ENCODE assay signal across 8 mouse cellular contexts in the genomic region with DNA sequence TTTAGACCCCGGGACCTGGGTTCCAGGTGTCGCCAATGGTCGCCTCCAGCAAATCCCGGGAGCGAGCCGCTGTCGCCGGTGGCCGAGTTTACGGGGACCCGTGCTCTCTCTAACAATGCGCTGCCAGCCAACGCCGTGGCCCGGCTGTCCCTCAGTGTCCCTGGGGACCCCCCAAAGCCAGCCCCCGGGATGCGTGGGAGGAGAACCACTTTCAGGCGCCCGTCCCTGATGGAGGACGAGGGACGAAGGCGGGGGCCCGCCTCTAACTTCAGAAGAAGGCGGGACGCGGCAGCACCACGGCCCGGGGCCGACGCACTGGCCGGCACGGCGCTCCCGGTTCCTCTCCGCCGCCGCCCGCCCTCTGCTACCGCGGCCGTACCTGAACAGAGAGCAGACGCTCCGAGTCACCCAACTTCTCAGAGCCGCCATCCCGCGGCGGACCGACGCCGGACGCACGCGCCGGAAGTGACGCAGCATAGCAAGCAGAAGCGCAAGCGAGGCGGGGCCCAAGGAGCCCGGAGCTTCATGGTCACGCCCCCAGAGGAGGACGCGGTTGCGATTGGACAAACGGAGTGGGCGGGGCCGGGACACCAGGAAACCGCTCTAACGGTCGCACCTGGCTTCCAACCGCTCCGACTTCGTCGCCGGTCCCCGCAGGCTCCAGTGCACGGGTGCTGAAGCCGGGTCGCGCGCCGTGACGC. TPM values are rescaled to one million over a fixed set of nuclear protein-coding genes. Genes with fewer than 3 reads are reported as not detected.
DNase-seq lines count a peak whose midpoint lies in the region; ATAC-seq and TF ChIP-seq lines count a peak whose summit lies in the region.

Diablo (minus strand) TSS at position 485 of the 701 bp plus-strand sequence.

- peak; percentile 98 for DNase-seq in 3T3-L1 (ENCODE audit: low read depth, low spot score)
- peak; percentile 95 to 98 for DNase-seq in adrenal gland, postnatal 4 days (ENCODE audit: low spot score in 2 of 2)
- peak; percentile 100 for DNase-seq in embryonic facial prominence, embryonic 14.5 days (ENCODE audit: low spot score)
- peak; percentile 98 to 99 for DNase-seq in heart, adult 2 months
- peak; percentile 98 to 99 for DNase-seq in kidney, adult 8-10 months
- DNase-seq in spleen, postnatal 10 days (ENCODE audit: low spot score in 2 of 2): peak; percentile 99

- no peaks in the 10 kb centered on the region for H3K27me3 ChIP-seq in embryonic facial prominence, embryonic 14.5 days (replicated peaks; ENCODE audit: control insufficient read depth, insufficient read depth, low read length)
- H3K27me3 ChIP-seq in heart, adult 2 months (ENCODE audit: control insufficient read depth, insufficient read depth, low read length): no peaks in the 10 kb centered on the region
- no peaks in the 10 kb centered on the region for H3K27me3 ChIP-seq in limb, embryonic 13.5 days
- no peaks in the 10 kb centered on the region for H3K27me3 ChIP-seq in midbrain, embryonic 16.5 days (ENCODE audit: control insufficient read depth, insufficient read depth, low read depth, low read length)

- peaks cover 19% of the 10 kb centered on the region; the same call in 1 of the 2 replicates for H3K36me3 ChIP-seq in embryonic facial prominence, embryonic 14.5 days (ENCODE audit: control insufficient read depth, insufficient read depth, low read length)
- peaks cover 3% of the 10 kb centered on the region; the same call in 1 of the 2 replicates for H3K36me3 ChIP-seq in heart, adult 2 months (ENCODE audit: control insufficient read depth, insufficient read depth, low read length)
- peaks cover 23% of the 10 kb centered on the region for H3K36me3 ChIP-seq in limb, embryonic 13.5 days
- peaks cover 6% of the 10 kb centered on the region; the same call in 1 of the 2 replicates for H3K36me3 ChIP-seq in midbrain, embryonic 16.5 days (ENCODE audit: control insufficient read depth, insufficient read depth, low read length)

- under 1% methylated on average over 34 of the region's 82 CpGs for WGBS in embryonic facial prominence, embryonic 14.5 days
- WGBS in heart, adult 2 months: under 1% methylated on average over 82 of the region's 82 CpGs
- WGBS in limb, embryonic 13.5 days: under 1% methylated on average over 76 of the region's 82 CpGs
- WGBS in midbrain, embryonic 16.5 days: under 1% methylated on average over 81 of the region's 82 CpGs

- TF ChIP-seq CTCF in heart, adult 2 months (IDR thresholded peaks at IDR 0.05): no peak

- ATAC-seq in embryonic facial prominence, embryonic 14.5 days (ENCODE audit: low read depth): peak; percentile 97
- peak; percentile 98 for ATAC-seq in limb, embryonic 13.5 days (ENCODE audit: low FRiP score, low read depth)
- peak; percentile 98 for ATAC-seq in midbrain, embryonic 16.5 days

- H3K79me2 ChIP-seq in heart, adult 2 months (replicated peaks; ENCODE audit: control insufficient read depth, insufficient read depth, low read length): no peaks in the 10 kb centered on the region

- no peaks in the 10 kb centered on the region for H3K9me3 ChIP-seq in embryonic facial prominence, embryonic 14.5 days (ENCODE audit: control insufficient read depth, low read length)
- no peaks in the 10 kb centered on the region for H3K9me3 ChIP-seq in limb, embryonic 13.5 days
- H3K9me3 ChIP-seq in midbrain, embryonic 16.5 days (replicated peaks; ENCODE audit: control insufficient read depth, low read length, poor library complexity, severe bottlenecking): no peaks in the 10 kb centered on the region

- 0 out of 2 replicates have a peak within 1 kb of the TSS, but pooled peaks have one; percentile 58 for H3K27ac ChIP-seq in embryonic facial prominence, embryonic 14.5 days (replicated peaks; ENCODE audit: low read depth, low read length)
- H3K27ac ChIP-seq in heart, adult 2 months: peak within 1 kb of the TSS; percentile 91
- no peak within 1 kb of the TSS for H3K27ac ChIP-seq in limb, embryonic 13.5 days
- H3K27ac ChIP-seq in midbrain, embryonic 16.5 days (ENCODE audit: low read length): peak within 1 kb of the TSS; percentile 61

- no peak for TF ChIP-seq EP300 in heart, adult 2 months (IDR thresholded peaks at IDR 0.05; ENCODE audit: insufficient read depth, low read depth, low read length)

- intact Hi-C loops in heart, adult 2 months (cut with DNase I): loop anchor here (2.0 kb wide), 1 partner anchor 79 kb away; no protein-coding TSS in a partner anchor

- TF ChIP-seq POLR2A in heart, adult 2 months (IDR thresholded peaks at IDR 0.05; ENCODE audit: insufficient read depth, low read depth, low read length): peak; percentile 92

- H3K4me1 ChIP-seq in embryonic facial prominence, embryonic 14.5 days (ENCODE audit: control insufficient read depth, insufficient read depth, low read length): peaks cover 7% of the 10 kb centered on the region
- H3K4me1 ChIP-seq in heart, adult 2 months (ENCODE audit: control insufficient read depth, insufficient read depth, low read length): peaks cover 5% of the 10 kb centered on the region; the same call in 1 of the 2 replicates
- peaks cover 36% of the 10 kb centered on the region for H3K4me1 ChIP-seq in limb, embryonic 13.5 days
- H3K4me1 ChIP-seq in midbrain, embryonic 16.5 days (ENCODE audit: control insufficient read depth, insufficient read depth, low read length): peaks cover 16% of the 10 kb centered on the region

- peak within 1 kb of the TSS; percentile 96 for H3K4me3 ChIP-seq in embryonic facial prominence, embryonic 14.5 days (ENCODE audit: low read depth, low read length)
- H3K4me3 ChIP-seq in heart, adult 2 months: peak within 1 kb of the TSS; percentile 98
- H3K4me3 ChIP-seq in limb, embryonic 13.5 days: peak within 1 kb of the TSS; percentile 87
- H3K4me3 ChIP-seq in midbrain, embryonic 16.5 days (ENCODE audit: low read depth, low read length): peak within 1 kb of the TSS; percentile 93

- H3K9ac ChIP-seq in embryonic facial prominence, embryonic 14.5 days (ENCODE audit: low read depth, low read length): peak within 1 kb of the TSS; percentile 86
- peak within 1 kb of the TSS; percentile 85 for H3K9ac ChIP-seq in heart, adult 2 months (ENCODE audit: low read depth, low read length)
- peak within 1 kb of the TSS; percentile 82 for H3K9ac ChIP-seq in limb, embryonic 13.5 days
- peak within 1 kb of the TSS; percentile 82 for H3K9ac ChIP-seq in midbrain, embryonic 16.5 days (ENCODE audit: low read depth, low read length)

- H3K4me2 ChIP-seq in embryonic facial prominence, embryonic 14.5 days (ENCODE audit: low read depth, low read length): peak within 1 kb of the TSS; percentile 97
- H3K4me2 ChIP-seq in limb, embryonic 13.5 days (replicated peaks): peak within 1 kb of the TSS; percentile 96
- peak within 1 kb of the TSS; percentile 98 for H3K4me2 ChIP-seq in midbrain, embryonic 16.5 days (ENCODE audit: low read length)

RNA-seq across cellular contexts. Expression of gene Diablo, which starts in this region (rescaled TPM):
- total RNA-seq in adrenal gland, postnatal 4 days (2021): 10 to 100 TPM; 91.8 to 92.2 TPM
- polyA plus RNA-seq in embryonic facial prominence, embryonic 14.5 days (2014; fragmentation: Nextera tagmentation; extraction: Ambion mirVana): 106 and 118 TPM in 2 replicates
- 10 to 100 TPM; 64.7 to 71.5 TPM for total RNA-seq in heart, adult 2 months (2021)
- polyA plus RNA-seq in heart, adult 2 months (2012; rRNA removed): 93.8 and 140 TPM in 2 replicates
- polyA plus RNA-seq in limb, embryonic 13.5 days (2015; fragmentation: Nextera tagmentation; extraction: Ambion mirVana): 115 and 118 TPM in 2 replicates
- polyA plus RNA-seq in midbrain, embryonic 16.5 days (2015; fragmentation: Nextera tagmentation; extraction: Ambion mirVana): 109 and 111 TPM in 2 replicates
